Mouse (Mus musculus) thymus, postnatal 0 days (tissue): Measurements from ENCODE around the gene Tbc1d14. TPM values are rescaled to one million over a fixed set of nuclear protein-coding genes. Genes with fewer than 3 reads are reported as not detected.

Source experiments
- DNase-seq: peaks from one replicate; pipeline ENCODE4 v3.0.0-alpha.2; 2015; ENCODE audit warnings: low spot score
- polyA plus RNA-seq: library from polyadenylated mRNA; unstranded; fragments of >200 nt; fragmentation: Nextera tagmentation; extraction: Ambion mirVana; gene quantifications from 2 replicates; pipeline ENCODE4 v1.2.1, GENCODE M21; 2015

Gene Tbc1d14
- polyA plus RNA-seq, result 22.4 and 22.6 TPM in 2 replicates

GRCm38 (mm10) chr5:36593176-36593575, at the start of gene Tbc1d14:
Gene Tbc1d14, minus strand, starts transcription at chr5:36593276.
- DNase-seq, result no peak

GRCm38 (mm10) chr5:36625612-36626011, 32.5 kb upstream of the Tbc1d14 start:
- DNase-seq, result no peak

- DNase-seq, result no peak
These were observed 30.6 kb upstream of the Tbc1d14 start for GRCm38 (mm10) chr5:36623670-36624069.

- no peak for DNase-seq
These were observed 28.0 kb upstream of the Tbc1d14 start for GRCm38 (mm10) chr5:36621058-36621449.

DNA sequence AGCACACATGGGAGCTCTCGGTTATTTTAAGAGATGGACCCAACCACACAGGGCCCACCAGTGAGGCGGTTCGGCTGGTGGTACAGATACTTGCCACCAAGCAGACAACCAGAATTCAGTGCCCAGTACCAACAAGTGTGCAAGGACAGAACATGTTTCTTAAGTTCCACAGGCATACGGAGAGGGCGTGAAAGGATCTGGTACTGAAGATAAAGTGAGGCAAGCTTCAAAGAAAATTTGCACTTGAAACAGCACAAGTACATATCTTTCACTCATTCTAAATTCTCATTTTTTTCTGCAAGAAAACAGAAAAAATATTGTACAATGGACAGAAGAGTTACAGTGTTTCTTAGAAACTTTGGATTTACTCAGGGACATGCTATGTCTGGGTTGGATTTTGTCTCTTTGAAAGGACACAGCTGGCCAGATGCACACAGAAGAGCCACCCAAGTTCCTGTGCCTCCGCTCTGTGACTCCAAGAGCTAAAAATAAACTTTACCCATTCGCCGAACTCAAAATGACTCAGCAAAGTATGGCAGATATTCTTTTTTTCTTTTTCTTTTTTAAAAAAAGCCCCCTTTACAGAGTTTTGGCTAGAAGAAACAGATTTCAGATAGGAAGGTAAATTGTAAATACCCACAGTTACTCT, 27.5 kb upstream of the Tbc1d14 start:
- peak; percentile 59 for DNase-seq

DNA sequence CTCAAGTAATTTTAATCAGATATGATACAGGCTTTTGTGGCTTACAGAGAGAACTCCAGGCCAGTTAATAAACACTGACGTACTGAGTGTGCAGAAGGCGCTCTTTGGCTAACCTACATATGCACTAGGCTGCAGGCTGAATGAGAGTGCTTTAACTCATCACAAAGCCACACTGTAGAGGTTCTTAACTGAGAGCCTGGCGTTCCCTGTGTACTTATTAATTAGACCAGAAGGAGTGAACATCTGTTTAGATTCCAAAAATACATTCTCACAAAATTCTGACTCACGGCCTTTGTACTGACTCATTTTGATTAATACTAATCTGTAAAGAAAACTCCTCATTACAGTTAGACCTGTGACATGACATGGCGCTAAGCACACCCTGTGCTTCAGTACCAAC, 25.8 kb upstream of the Tbc1d14 start:
- no peak for DNase-seq

DNA sequence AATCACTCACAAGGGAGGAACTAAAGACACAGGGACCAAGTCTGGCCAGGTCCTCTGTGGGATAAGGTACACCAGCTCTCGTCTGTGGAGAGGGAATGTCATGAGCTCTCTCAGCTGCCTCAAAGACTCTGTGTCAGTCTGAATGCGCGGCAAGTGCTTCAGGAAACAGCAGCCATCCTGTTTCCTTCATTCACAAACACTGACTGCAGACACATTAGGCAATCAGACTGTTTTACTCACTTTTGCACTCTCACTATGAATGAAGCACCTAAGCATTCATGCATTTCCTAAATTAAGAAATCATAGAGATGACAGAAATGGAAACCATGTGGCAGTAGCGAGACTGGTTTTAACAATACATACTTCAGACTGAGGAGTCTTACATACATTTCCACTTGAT, 25.3 kb upstream of the Tbc1d14 start:
- DNase-seq, result no peak

DNA sequence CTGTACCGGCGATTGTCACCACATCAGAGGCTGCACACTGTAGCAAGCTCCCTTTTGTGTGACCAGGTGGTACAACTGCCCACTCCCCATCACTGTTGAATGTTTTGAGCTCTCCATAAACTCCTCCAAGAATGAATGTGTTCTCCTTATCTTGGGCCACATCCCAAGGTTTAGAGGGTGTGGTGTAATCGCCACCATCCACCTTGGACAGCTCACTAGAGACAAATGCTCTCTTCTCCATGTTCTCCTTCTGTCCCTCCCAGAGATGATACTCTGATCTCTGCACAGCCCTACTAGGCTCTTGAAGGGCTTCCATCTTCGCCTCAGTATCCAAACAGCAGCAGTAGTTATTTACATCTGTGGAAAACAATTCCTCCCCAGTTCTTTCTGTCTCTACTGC, 21.0 kb upstream of the Tbc1d14 start:
- DNase-seq, result no peak

- no peak for DNase-seq
These were observed 15.9 kb upstream of the Tbc1d14 start for GRCm38 (mm10) chr5:36608939-36609499.

- DNase-seq, result peak; percentile 52
These were observed 10.0 kb upstream of the Tbc1d14 start for GRCm38 (mm10) chr5:36603031-36603430.

DNA sequence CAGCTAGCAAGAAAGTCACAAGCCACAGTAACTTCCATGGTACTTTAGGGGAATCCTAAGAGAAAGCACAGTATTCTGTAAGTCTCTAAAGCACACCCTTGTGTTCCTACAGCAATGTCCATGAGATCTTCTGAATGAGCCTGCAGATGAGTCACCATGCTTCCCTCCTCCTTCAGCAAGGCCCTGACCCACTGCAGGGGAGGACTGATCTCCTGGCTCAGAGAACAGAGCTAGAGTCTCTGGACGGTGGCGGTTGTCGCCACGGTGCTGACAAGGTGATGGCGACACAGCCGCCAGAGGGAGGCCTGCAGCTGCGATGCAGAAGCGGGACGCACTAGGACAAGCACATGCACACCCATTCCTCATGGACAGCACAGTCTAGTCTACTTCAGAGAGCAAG, 9.0 kb upstream of the Tbc1d14 start:
- no peak for DNase-seq

DNA sequence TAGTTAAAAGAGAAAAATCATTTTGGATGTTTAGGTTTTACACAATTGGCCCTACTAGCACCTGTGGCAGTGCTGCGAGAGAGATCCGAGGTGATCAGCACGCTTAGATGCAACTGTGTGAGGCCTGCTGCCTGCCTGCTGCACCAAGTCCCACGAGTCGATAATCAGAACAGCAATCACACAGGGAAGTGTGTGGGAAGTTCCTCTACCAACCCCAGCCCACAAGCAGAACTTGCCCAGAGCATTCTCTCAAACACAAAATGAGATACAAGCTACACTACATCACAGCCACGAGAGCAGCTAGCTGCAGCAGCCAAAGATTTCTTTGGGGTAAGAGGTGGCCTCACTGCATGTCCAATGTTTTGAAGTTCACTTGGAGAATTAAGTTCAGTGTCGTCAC, 8.4 kb upstream of the Tbc1d14 start:
- DNase-seq, result no peak

- DNase-seq, result no peak
These were observed 5.8 kb upstream of the Tbc1d14 start for GRCm38 (mm10) chr5:36598883-36599282.

- DNase-seq, result no peak
These were observed 4.6 kb upstream of the Tbc1d14 start for GRCm38 (mm10) chr5:36597653-36598052.

GRCm38 (mm10) chr5:36596225-36596624, 3.1 kb upstream of the Tbc1d14 start:
- no peak for DNase-seq

GRCm38 (mm10) chr5:36595115-36595514, 2.0 kb upstream of the Tbc1d14 start:
- no peak for DNase-seq

DNA sequence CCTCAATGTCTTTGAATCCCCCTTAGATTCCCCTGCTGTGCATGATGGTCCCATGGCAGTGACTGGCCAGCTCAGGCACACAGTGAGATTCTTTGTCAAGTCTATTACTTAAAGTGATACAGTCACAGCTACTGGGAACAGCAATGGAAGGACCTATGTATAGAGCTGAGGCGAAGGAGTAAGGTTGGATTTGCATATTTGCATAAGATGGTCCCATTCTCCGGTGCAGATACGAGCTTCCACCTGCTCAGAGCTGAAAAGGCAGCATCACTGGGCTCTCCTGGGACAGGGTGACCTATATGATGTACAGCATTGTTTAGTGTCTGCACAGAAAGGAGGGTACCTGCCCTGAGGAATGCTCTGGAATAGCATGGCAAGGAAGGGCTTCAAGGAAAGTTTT, 1.3 kb upstream of the Tbc1d14 start:
- no peak for DNase-seq

GRCm38 (mm10) chr5:36590499-36590920, 2.6 kb downstream of the Tbc1d14 start:
- peak; percentile 30 for DNase-seq

GRCm38 (mm10) chr5:36584299-36584698, 8.8 kb downstream of the Tbc1d14 start:
- no peak for DNase-seq

GRCm38 (mm10) chr5:36581924-36582642, 11.0 kb downstream of the Tbc1d14 start:
- DNase-seq, result peak; percentile 100

DNA sequence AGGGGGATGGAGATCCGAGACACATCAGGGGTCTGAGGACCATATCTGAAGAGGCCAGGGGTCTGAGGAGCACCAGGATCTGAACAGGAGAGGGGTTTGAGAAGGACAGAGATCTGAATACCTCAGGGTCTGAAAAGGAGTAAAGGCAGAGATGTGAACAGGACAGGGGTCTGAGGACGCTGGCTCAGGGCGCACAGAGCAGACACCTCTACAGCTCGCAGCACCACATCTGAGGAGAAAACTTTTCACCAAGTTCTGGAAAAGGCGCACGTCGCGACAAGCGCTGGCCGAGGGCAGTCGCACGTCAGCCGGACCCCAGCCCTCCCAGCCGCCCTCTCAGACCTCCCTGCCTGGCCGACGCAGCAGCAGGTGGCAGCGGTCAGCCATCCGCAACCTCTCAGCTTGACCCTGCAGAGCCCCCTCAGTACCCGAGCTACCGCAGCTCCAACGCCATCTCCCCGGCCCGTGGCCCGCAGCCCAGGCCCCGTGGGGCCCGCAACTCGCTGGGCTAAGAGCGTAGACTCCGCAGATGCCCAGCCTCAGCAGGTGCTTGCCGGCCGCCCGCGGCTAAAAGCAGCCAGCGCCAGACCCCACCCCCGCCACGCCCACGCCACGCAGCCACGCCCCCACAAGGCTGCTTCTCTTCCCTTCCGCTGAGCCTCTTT, 11.7 kb downstream of the Tbc1d14 start:
- DNase-seq, result no peak

- no peak for DNase-seq
These were observed 13.1 kb downstream of the Tbc1d14 start for GRCm38 (mm10) chr5:36579967-36580366.
